Mouse (Mus musculus): ENCODE measurements around the gene Gm20388.

GRCm38 (mm10) chr8:122976046-122976445, 3065.4 kb downstream of the Gm20388 start:
- TF ChIP-seq CTCF (IDR thresholded peaks at IDR 0.05; ENCODE audit: borderline replicate concordance, extremely low read depth, insufficient read depth, insufficient read length): no peak
- TF ChIP-seq POLR2A (IDR thresholded peaks at IDR 0.05; ENCODE audit: borderline replicate concordance, extremely low read depth, insufficient read depth, insufficient read length, poor library complexity, severe bottlenecking): no peak

Data from brain, embryonic 14.5 days (tissue).